Mouse (Mus musculus): ENCODE measurements at regions not wholly inside any gene's neighbourhood (a gene's known extent, or its start where the extent isn't known, plus 50 kb on each side); places are given as distances from the start of the nearest gene placed in this dataset.

GRCm38 (mm10) chr12:9091951-9092350, 62.2 kb downstream of the Ttc32 start:
- ATAC-seq (ENCODE audit: insufficient number of reproducible peaks, insufficient read depth, low FRiP score, low TSS enrichment, low read depth), result no peak
- H3K4me2 ChIP-seq, result no peak overlapping the region
- 93% methylated on average over 6 of the region's 6 CpGs for WGBS
- H3K4me1 ChIP-seq, result no peaks in the 10 kb centered on the region
- no peaks in the 10 kb centered on the region for H3K9me3 ChIP-seq
- no peaks in the 10 kb centered on the region for H3K36me3 ChIP-seq
- H3K9ac ChIP-seq, result no peak overlapping the region
- no peaks in the 10 kb centered on the region for H3K27me3 ChIP-seq
- H3K27ac ChIP-seq, result no peak overlapping the region
- H3K4me3 ChIP-seq, result no peak overlapping the region

- H3K9ac ChIP-seq, result no peak overlapping the region
- no peak overlapping the region for H3K4me2 ChIP-seq
- no peak overlapping the region for H3K27ac ChIP-seq
- no peak for ATAC-seq (ENCODE audit: insufficient number of reproducible peaks, insufficient read depth, low FRiP score, low TSS enrichment, low read depth)
- no peaks in the 10 kb centered on the region for H3K36me3 ChIP-seq
- no peaks in the 10 kb centered on the region for H3K4me1 ChIP-seq
- H3K27me3 ChIP-seq, result no peaks in the 10 kb centered on the region
- no peaks in the 10 kb centered on the region for H3K9me3 ChIP-seq
- no peak overlapping the region for H3K4me3 ChIP-seq
Observed at GRCm38 (mm10) chr12:9095061-9095460, 65.3 kb downstream of the Ttc32 start.

GRCm38 (mm10) chr12:9106416-9106815, 76.6 kb downstream of the Ttc32 start:
- WGBS, result 57% methylated on average over 3 of the region's 3 CpGs
- Histone ChIP-seq H3K27ac (no peak overlapping the region), H3K4me3 (no peak overlapping the region), H3K9ac (no peak overlapping the region), H3K27me3 (no peaks in the 10 kb centered on the region), H3K4me1 (no peaks in the 10 kb centered on the region), H3K9me3 (no peaks in the 10 kb centered on the region), H3K4me2 (no peak overlapping the region), H3K36me3 (no peaks in the 10 kb centered on the region)
- ATAC-seq (ENCODE audit: insufficient number of reproducible peaks, insufficient read depth, low FRiP score, low TSS enrichment, low read depth), result no peak

- Histone ChIP-seq H3K4me3 (no peak overlapping the region), H3K27me3 (no peaks in the 10 kb centered on the region), H3K9ac (no peak overlapping the region), H3K27ac (no peak overlapping the region), H3K36me3 (no peaks in the 10 kb centered on the region), H3K9me3 (no peaks in the 10 kb centered on the region), H3K4me1 (no peaks in the 10 kb centered on the region), H3K4me2 (no peak overlapping the region)
- ATAC-seq (ENCODE audit: insufficient number of reproducible peaks, insufficient read depth, low FRiP score, low TSS enrichment, low read depth), result no peak
- 57% methylated on average over 7 of the region's 7 CpGs for WGBS
Observed at GRCm38 (mm10) chr12:9109806-9110205, 80.0 kb downstream of the Ttc32 start.

GRCm38 (mm10) chr12:9112161-9112674, 82.4 kb downstream of the Ttc32 start:
- no peak overlapping the region for H3K27ac ChIP-seq
- H3K4me3 ChIP-seq, result no peak overlapping the region
- ATAC-seq (ENCODE audit: insufficient number of reproducible peaks, insufficient read depth, low FRiP score, low TSS enrichment, low read depth), result no peak
- 74% methylated on average over 3 of the region's 3 CpGs for WGBS
- no peak overlapping the region for H3K4me2 ChIP-seq
- 0 out of 2 replicates have a peak, but pooled peaks cover 3% of the 10 kb centered on the region for H3K27me3 ChIP-seq
- H3K9me3 ChIP-seq, result no peaks in the 10 kb centered on the region
- H3K4me1 ChIP-seq, result no peaks in the 10 kb centered on the region
- H3K9ac ChIP-seq, result no peak overlapping the region
- H3K36me3 ChIP-seq, result no peaks in the 10 kb centered on the region

- ATAC-seq (ENCODE audit: insufficient number of reproducible peaks, insufficient read depth, low FRiP score, low TSS enrichment, low read depth), result no peak
- no peaks in the 10 kb centered on the region for H3K36me3 ChIP-seq
- no peak overlapping the region for H3K9ac ChIP-seq
- WGBS, result 72% methylated on average over 6 of the region's 6 CpGs
- H3K9me3 ChIP-seq, result no peaks in the 10 kb centered on the region
- H3K4me1 ChIP-seq, result no peaks in the 10 kb centered on the region; the same call in 1 of the 2 replicates
- no peak overlapping the region for H3K4me2 ChIP-seq
- 0 out of 2 replicates have a peak, but pooled peaks cover 3% of the 10 kb centered on the region for H3K27me3 ChIP-seq
- H3K4me3 ChIP-seq, result no peak overlapping the region
- H3K27ac ChIP-seq, result no peak overlapping the region
Observed at GRCm38 (mm10) chr12:9113652-9114051, 83.9 kb downstream of the Ttc32 start.

GRCm38 (mm10) chr12:9114061-9114460, 84.3 kb downstream of the Ttc32 start:
- H3K4me2 ChIP-seq, result no peak overlapping the region
- no peak overlapping the region for H3K9ac ChIP-seq
- no peak for ATAC-seq (ENCODE audit: insufficient number of reproducible peaks, insufficient read depth, low FRiP score, low TSS enrichment, low read depth)
- 80% methylated on average over 1 of the region's 1 CpGs for WGBS
- no peaks in the 10 kb centered on the region for H3K36me3 ChIP-seq
- no peaks in the 10 kb centered on the region for H3K9me3 ChIP-seq
- H3K27me3 ChIP-seq, result 0 out of 2 replicates have a peak, but pooled peaks cover 3% of the 10 kb centered on the region
- no peak overlapping the region for H3K4me3 ChIP-seq
- H3K4me1 ChIP-seq, result no peaks in the 10 kb centered on the region; the same call in 1 of the 2 replicates
- H3K27ac ChIP-seq, result no peak overlapping the region

- 31% methylated on average over 2 of the region's 2 CpGs for WGBS
- H3K4me3 ChIP-seq, result no peak overlapping the region
Observed at GRCm38 (mm10) chr12:9118576-9118975, 88.8 kb downstream of the Ttc32 start.

GRCm38 (mm10) chr12:9127931-9128550, 98.2 kb downstream of the Ttc32 start:
- ATAC-seq (ENCODE audit: insufficient number of reproducible peaks, insufficient read depth, low FRiP score, low TSS enrichment, low read depth), result no peak

More at GRCm38 (mm10) chr12:9118576-9118975, 88.8 kb downstream of the Ttc32 start:
- Histone ChIP-seq H3K4me2 (no peak overlapping the region), H3K36me3 (no peaks in the 10 kb centered on the region), H3K4me1 (no peaks in the 10 kb centered on the region; the same call in 1 of the 2 replicates), H3K9ac (no peak overlapping the region), H3K27ac (no peak overlapping the region), H3K27me3 (0 out of 2 replicates have a peak, but pooled peaks cover 3% of the 10 kb centered on the region), H3K9me3 (no peaks in the 10 kb centered on the region)
- ATAC-seq (ENCODE audit: insufficient number of reproducible peaks, insufficient read depth, low FRiP score, low TSS enrichment, low read depth), result no peak

GRCm38 (mm10) chr12:9128581-9129275, 98.9 kb downstream of the Ttc32 start:
- Histone ChIP-seq H3K4me3 (no peak overlapping the region), H3K9me3 (no peaks in the 10 kb centered on the region), H3K27me3 (0 out of 2 replicates have a peak, but pooled peaks cover 12% of the 10 kb centered on the region), H3K36me3 (no peaks in the 10 kb centered on the region), H3K27ac (no peak overlapping the region), H3K9ac (no peak overlapping the region), H3K4me1 (peaks cover 34% of the 10 kb centered on the region), H3K4me2 (no peak overlapping the region)
- no peak for ATAC-seq (ENCODE audit: insufficient number of reproducible peaks, insufficient read depth, low FRiP score, low TSS enrichment, low read depth)
- 34% methylated on average over 6 of the region's 6 CpGs for WGBS

More at GRCm38 (mm10) chr12:9127931-9128550, 98.2 kb downstream of the Ttc32 start:
- Histone ChIP-seq H3K27me3 (0 out of 2 replicates have a peak, but pooled peaks cover 12% of the 10 kb centered on the region), H3K9me3 (no peaks in the 10 kb centered on the region), H3K4me3 (no peak overlapping the region), H3K27ac (no peak overlapping the region), H3K9ac (no peak overlapping the region), H3K4me2 (no peak overlapping the region), H3K36me3 (no peaks in the 10 kb centered on the region), H3K4me1 (peaks cover 34% of the 10 kb centered on the region)
- WGBS, result 44% methylated on average over 10 of the region's 10 CpGs

- no peak for ATAC-seq (ENCODE audit: insufficient number of reproducible peaks, insufficient read depth, low FRiP score, low TSS enrichment, low read depth)
- H3K9me3 ChIP-seq, result no peaks in the 10 kb centered on the region
Observed at GRCm38 (mm10) chr12:9132621-9133020, 102.8 kb downstream of the Ttc32 start.

More at GRCm38 (mm10) chr12:9132621-9133020, 102.8 kb downstream of the Ttc32 start:
- H3K4me1 ChIP-seq, result peaks cover 18% of the 10 kb centered on the region
- H3K36me3 ChIP-seq, result no peaks in the 10 kb centered on the region
- no peak overlapping the region for H3K9ac ChIP-seq
- H3K27me3 ChIP-seq, result 0 out of 2 replicates have a peak, but pooled peaks cover 10% of the 10 kb centered on the region
- no peak overlapping the region for H3K27ac ChIP-seq
- no peak overlapping the region for H3K4me2 ChIP-seq
- no peak overlapping the region for H3K4me3 ChIP-seq

All from embryonic facial prominence, embryonic 13.5 days (tissue).